Mouse (Mus musculus) monocyte, adult 2 months (primary cell): ENCODE data around the gene 4933402J07Rik.

ENCODE experiments used
- DNase-seq, 2 experiments: peaks; one replicate each; pipeline ENCODE4 v3.0.0; 2022; ENCODE audit warnings: low spot score in 2 of 2, low read depth in 1 of 2

Gene 4933402J07Rik

GRCm38 (mm10) chr8:87563553-87563952 is at the start of gene 4933402J07Rik:
Gene 4933402J07Rik (plus strand): TSS chr8:87563853.
- no peak for DNase-seq

- no peak for DNase-seq
Observed at GRCm38 (mm10) chr8:87517132-87517531, 46.5 kb upstream of the 4933402J07Rik start.

- DNase-seq: no peak
Observed at GRCm38 (mm10) chr8:87525006-87525405, 38.6 kb upstream of the 4933402J07Rik start.

- DNase-seq: no peak
Observed at GRCm38 (mm10) chr8:87531176-87531575, 32.5 kb upstream of the 4933402J07Rik start.

GRCm38 (mm10) chr8:87533476-87533875 is 30.2 kb upstream of the 4933402J07Rik start:
- no peak for DNase-seq

GRCm38 (mm10) chr8:87534846-87535245 is 28.8 kb upstream of the 4933402J07Rik start:
- no peak for DNase-seq

GRCm38 (mm10) chr8:87536615-87537329 is 26.9 kb upstream of the 4933402J07Rik start:
- no peak for DNase-seq

- no peak for DNase-seq
Observed at GRCm38 (mm10) chr8:87539829-87540394, 23.7 kb upstream of the 4933402J07Rik start.

- no peak for DNase-seq
Observed at GRCm38 (mm10) chr8:87549881-87550280, 13.8 kb upstream of the 4933402J07Rik start.

- no peak for DNase-seq
Observed at GRCm38 (mm10) chr8:87552801-87553200, 10.9 kb upstream of the 4933402J07Rik start.

GRCm38 (mm10) chr8:87560801-87561200 is 2.9 kb upstream of the 4933402J07Rik start:
- DNase-seq: no peak

GRCm38 (mm10) chr8:87569203-87569602 is 5.5 kb downstream of the 4933402J07Rik start:
- no peak for DNase-seq

GRCm38 (mm10) chr8:87569706-87570563 is 6.3 kb downstream of the 4933402J07Rik start:
- no peak for DNase-seq

- DNase-seq: no peak
Observed at GRCm38 (mm10) chr8:87570564-87570855, 6.9 kb downstream of the 4933402J07Rik start.

- no peak for DNase-seq
Observed at GRCm38 (mm10) chr8:87570880-87571279, 7.2 kb downstream of the 4933402J07Rik start.

GRCm38 (mm10) chr8:87594272-87594671 is 30.6 kb downstream of the 4933402J07Rik start:
- DNase-seq: no peak

- DNase-seq: no peak
Observed at GRCm38 (mm10) chr8:87602731-87603130, 39.1 kb downstream of the 4933402J07Rik start.

- DNase-seq: no peak
Observed at GRCm38 (mm10) chr8:87609110-87609509, 45.5 kb downstream of the 4933402J07Rik start.

- no peak for DNase-seq
Observed at GRCm38 (mm10) chr8:87609651-87610192, 46.1 kb downstream of the 4933402J07Rik start.

- no peak for DNase-seq
Observed at GRCm38 (mm10) chr8:87613701-87614100, 50.0 kb downstream of the 4933402J07Rik start.

- DNase-seq: no peak
Observed at GRCm38 (mm10) chr8:87619118-87619517, 55.5 kb downstream of the 4933402J07Rik start.

- no peak for DNase-seq
Observed at GRCm38 (mm10) chr8:87619529-87619928, 55.9 kb downstream of the 4933402J07Rik start.
